Mouse (Mus musculus) ovary, adult 2 months (tissue): ENCODE data around the gene Arhgdia. TPM values are rescaled to one million over a fixed set of nuclear protein-coding genes. Genes with fewer than 3 reads are reported as not detected.

ENCODE experiments used
- polyA plus RNA-seq: library from polyadenylated mRNA; depleted of rRNA; stranded (reverse); fragments of >200 nt; gene quantifications from 2 replicates; pipeline ENCODE4 v1.2.3, GENCODE M21; 2012; rRNA removed

Gene Arhgdia
- polyA plus RNA-seq = 779 and 887 TPM in 2 replicates

DNA sequence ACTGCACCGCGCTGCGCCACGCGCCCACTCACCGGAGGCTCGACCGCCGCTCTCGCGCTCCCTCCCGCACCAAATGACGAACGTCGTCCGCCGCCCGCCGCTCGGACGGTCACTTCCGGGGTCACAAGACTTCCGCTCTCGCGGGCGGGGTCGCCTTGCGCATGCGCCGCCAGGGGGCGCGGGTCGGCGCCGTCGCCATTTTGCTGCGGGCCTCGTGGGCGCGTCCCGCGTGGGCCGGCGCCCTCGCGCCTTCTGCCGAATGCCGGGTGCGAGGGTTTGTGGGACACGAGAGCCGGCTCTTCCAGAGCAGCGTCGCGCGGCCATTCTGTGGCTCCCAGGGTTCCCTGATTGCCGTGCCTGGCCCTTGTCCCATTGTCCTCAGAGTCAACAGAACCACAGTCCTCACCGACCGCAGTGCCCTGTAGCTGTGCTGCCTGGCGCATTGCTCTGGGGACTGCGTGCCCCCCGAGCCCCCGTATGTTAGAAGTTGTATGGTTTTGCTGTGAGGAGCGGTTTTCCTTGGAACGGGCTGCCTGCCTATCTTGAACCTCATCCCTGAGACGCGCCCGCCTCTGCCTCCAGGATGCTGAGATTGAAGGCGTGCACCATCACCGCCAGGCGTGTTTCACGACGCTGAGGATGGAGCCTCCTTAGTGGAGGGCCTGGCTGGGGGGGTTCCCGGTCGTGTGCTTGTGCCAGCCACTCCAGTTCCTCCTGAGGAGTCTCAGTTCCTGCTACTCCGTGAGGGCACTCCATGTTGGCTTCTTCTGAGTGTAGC lies at the start of gene Arhgdia:
Gene Arhgdia, minus strand, starts transcription at position 135 of the 778 bp plus-strand sequence.

DNA sequence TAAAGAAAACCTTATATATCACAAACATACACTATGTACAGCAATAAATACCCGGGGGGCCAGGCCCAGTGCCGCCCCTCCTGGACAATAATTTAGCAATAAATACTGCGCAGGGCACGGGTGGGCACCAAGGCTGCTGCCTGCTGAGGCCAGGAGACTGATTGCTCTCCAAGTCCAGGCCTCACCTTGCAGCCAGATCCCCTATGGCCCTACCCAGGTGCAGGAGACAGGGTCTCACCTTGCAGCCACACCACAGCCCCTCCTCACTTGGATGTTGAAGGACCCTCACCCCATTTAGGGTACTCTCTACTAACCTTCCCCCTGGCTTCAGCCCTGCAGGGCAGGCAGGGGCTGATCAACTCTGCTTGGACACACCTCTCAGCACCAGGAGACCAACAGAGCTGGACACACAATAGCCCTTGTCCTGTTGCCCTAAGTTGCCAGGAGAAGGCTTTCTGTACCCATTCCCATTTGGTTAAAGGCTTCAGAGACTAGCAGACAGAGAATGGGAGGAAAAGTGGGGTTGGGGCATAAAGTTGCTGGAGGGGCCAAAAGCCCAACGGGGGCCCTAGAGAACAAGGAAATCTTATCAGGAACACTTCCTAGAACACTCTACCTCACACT lies 43.8 kb upstream of the Arhgdia start, which contains the start of gene Sirt7:
Gene Sirt7, minus strand, starts transcription at position 89 of the 624 bp plus-strand sequence.

DNA sequence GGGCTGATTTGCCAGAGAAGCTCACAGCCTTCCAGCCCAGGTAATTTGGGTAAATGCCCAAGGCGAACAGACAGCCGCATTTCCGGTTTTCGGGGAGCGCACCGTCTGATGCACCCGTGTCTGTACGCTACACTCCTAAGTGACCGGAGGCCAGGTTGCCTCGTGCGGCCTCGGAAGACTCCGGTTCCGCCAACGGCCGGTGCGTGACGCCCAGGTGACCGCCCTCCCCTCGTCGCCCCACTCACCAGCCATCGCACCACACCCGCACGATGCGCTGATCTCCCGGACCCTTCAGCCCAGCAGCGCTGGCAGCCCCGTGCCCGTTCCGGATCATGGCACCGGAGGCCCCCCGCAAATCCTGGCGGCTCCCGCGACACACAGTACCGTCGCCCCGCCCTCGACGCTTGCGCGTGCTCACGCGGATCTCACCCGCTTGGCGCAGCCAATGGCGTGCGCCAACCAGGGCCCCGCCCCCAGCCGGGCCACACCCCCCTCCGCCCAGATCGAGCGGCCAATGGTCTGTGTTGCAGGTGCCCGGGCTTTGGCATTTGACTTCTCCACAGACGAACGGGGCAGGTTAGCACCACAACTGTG lies 36.2 kb upstream of the Arhgdia start, which contains the start of gene Pcyt2:
Gene Pcyt2, minus strand, starts transcription at position 418 of the 594 bp plus-strand sequence.

DNA sequence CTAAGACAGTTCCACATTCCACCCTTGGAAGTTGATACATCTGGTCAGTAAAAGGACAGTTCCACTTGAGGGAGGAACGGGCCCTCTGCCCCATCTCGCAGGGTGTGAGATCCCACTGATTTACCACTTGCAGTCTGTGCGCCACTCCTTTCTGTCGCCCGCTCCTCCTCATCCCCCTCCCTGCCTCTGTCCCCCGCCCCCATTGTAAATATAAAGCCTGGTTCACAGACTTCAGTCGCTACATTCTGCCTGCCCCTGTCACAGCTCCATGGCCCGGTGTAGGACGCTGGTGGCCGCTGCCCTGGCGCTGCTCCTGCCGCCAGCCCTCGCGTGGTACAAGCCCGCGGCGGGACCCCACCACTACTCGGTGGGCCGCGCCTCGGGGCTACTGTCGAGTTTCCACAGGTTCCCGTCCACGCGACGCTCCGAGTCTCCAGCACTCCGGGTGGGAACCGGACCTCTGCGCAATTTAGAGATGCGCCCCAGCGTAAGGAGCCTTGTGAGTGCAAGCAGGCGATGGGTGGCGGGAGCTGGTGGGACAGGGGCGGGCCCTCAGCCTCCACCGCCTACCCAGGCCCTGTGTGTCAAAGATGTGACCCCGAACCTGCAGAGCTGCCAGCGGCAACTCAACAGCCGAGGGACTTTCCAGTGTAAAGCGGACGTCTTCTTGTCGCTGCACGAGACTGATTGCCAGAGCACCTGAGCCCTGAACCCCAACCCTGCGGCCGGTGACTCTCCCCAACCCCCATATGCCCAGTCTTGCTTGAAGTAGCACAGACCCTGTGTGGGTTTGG lies 27.0 kb upstream of the Arhgdia start, which contains the start of gene Npb:
Gene Npb, plus strand, starts transcription at position 237 of the 794 bp plus-strand sequence.

DNA sequence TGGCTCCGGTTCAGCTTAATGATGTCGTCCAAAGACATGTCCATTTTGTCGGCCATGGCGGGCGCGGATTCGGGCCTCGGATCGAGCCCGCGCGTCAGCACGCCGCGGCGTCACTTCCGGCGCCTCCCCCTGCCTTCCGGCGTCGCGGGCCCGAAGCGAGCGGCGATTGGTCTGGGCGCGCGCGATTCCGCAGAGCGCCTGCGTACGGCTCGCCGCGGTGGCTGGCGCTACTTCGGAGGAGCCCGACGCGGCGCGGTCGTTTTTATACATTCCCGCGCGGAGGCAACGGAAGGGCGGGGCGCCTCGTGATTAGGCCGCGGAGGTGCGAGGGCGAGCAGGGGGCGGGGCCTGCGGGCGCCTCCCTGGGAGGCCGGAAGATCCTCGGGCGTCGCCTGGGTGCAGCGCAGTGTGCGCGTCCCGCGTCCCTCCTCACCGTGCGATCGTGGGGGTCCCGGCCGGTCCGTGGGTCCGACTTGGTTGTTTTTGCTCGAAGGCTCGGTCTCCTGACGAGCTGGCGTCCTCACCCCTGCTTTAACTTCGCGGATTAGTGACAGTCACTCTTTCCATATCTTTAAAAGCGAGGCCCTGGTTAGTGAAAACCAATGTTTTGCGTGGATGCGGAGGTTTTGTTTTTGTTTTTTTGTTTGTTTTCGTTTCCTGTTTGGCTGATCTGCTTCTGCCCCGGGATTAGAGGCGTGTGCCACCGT lies 17.0 kb upstream of the Arhgdia start, which contains the start of the genes Alyref and Anapc11:
Gene Alyref, minus strand, starts transcription at position 83 of the 707 bp plus-strand sequence.
Gene Anapc11, plus strand, starts transcription at position 139 of the 707 bp plus-strand sequence.

DNA sequence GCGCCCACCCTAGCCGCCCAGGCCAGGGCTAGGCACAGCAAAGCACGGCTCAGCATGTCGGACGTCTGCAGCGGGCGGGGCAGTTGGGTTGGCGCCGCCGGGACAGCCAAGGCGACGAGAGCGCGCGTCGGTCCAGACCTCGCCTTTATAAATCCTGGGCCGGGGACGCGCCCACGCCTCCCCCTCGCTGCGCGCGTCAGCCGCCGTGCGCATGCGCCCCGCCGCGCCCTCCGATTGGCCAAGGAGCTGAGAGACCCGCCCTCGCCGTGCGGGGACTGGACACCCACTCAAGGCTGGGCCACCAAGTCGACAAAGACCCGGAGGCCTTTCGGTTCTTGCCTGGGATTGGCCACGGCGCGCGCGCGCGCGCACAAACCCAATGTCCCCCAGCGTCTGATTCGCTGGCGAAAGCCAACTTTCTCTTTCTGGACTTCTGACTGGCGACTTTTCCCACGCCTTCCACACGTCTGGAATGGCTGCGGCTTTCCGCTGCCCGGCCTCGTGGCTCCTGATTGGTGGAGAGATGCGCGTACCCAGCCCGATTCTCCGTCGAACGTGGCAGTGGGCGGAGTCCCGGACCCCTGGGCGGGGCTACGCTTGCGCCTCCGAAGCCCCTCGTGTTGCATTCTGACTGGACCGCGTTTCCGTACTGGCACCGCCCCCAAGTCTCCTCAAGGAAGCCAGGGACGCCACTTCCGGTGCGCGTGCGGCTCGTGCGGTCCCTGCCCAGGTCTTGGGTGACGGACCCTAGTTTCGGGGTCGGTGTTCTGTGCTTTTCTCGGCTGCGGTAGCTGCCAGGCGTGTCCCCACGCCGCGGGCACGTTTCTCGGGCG lies 8.5 kb downstream of the Arhgdia start, which contains the start of gene P4hb:
Gene P4hb, minus strand, starts transcription at position 502 of the 833 bp plus-strand sequence.

DNA sequence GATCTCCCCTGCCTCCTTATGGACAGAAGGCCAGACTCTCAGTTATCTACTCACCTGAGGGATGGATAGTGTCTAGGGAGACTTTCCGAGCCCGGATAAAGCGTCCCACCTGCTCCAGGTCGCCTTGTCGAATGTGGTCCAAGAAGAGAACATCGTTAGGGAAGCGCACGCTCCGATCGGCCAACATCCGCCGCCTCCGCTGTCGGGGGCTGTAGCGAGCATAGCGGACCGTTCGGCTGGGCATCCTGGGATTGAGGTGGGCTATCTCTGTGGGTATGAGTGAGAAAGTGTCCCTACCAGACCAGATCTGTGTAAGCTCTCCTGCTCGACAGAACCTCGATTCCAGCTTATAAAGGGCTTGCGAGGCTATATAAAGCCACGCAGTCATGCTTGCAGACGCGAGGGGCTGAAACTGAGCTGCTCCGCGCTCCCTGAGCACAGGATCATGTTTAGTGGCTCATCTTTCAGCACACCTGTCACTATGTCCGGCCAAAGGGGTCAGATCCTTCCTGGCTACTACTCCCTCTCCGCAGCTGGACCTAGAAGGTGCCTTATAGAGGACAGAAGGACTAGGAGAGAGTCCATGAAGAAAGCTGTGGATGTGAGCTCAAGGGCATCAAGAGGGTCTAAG lies 30.5 kb downstream of the Arhgdia start, which contains the start of gene Ppp1r27:
Gene Ppp1r27, minus strand, starts transcription at position 323 of the 631 bp plus-strand sequence.

DNA sequence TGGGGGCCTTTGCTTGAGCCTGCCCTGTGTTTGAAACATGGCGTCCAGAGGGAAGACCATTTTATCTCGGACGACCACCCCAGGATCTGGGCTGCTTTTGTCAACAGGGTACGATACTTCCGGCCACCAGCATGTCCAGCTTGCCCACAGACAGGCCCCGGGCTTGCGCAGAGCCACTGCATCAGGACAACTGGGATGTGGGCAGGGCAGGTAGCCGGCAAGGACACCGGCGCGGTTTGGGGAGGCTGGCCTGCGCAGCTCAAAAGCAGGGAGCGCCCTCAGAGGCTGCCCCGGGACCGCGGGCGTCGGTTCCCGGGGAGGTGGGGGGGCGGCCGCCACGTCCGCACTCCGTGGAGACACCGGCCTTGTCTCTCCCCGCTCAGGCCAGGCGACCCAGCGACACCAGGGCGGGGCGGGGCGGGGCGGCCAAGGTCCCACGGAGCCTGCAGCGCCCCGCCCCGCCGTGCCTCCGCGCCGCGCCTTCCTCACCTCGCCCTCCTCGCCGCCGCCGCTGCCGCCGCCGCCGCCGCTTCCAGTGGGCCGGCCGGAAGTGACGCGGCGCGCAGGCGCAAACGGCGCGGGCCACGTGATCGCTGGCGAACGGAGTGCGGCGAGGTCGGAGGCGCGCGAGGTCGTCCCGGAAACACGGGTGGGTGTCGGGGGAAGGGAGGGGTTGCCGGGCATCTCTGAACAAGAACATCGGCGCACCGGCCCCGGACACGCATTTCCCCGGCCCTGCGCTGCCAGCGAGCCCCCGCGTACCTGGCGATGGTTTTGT lies 32.1 kb downstream of the Arhgdia start, which contains the start of gene Mcrip1:
Gene Mcrip1, minus strand, starts transcription at position 560 of the 778 bp plus-strand sequence.

DNA sequence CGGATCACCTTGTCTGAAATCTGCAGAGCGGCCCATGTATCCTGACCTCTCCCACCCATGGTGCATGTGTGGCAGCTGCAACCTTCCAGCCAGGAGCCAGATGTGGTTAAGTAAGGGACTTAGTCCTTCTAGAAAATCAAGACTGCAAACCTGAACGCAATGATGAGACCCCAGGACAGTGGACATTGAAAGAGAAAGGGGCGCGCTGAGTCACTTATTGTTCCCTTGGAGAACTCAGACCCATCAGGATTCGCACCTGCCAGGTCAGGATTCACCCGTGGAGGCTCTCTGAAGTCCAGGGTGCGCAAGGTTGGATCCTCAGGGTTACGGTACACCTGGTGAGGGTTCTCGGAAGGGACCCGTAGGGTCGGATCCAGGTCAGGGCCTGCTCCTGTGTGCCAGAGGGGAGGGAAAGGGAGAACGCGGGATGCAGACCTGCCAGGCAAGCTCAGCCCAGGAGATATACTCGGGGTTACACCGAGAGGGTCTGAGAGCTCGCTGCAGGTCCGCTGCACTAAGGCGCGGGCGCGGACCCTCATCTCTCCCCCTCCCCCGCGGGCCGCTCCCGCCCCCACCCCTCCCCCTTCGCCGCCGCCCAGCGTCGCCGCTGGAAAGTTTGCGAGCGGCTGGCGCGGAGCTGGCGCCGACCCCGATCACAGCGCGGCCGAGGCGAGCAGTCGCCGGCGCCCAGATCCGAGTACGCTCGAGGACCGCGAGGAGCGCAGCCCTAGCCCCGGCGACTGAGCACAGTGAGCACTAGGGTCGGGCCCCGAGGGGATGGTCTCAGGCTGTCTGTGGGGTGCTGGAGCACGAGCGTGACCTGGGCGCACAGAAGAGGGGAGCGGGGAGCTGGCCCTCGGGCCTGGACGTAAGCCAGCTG lies 51.1 kb downstream of the Arhgdia start, which contains the start of gene Gcgr:
Gene Gcgr, plus strand, starts transcription at position 615 of the 880 bp plus-strand sequence.

Other genes with a start within 250 kb of the Arhgdia start
- gene Actg1, start 233.1 kb downstream of the Arhgdia start, polyA plus RNA-seq = 1,216 and 1,304 TPM in 2 replicates
- gene Fscn2, start 220.1 kb downstream of the Arhgdia start, polyA plus RNA-seq = 0.22 and 0.51 TPM in 2 replicates
- gene Faap100, start 202.9 kb downstream of the Arhgdia start, polyA plus RNA-seq = 110 and 134 TPM in 2 replicates
- 106 and 121 TPM in 2 replicates for gene Nploc4, start 143.9 kb downstream of the Arhgdia start, polyA plus RNA-seq
- gene Tspan10, start 139.0 kb downstream of the Arhgdia start, polyA plus RNA-seq = 0.13 TPM in 1 of 2 replicates, not detected in the other
- 1.1 and 1.2 TPM in 2 replicates for gene Pde6g, start 128.1 kb downstream of the Arhgdia start, polyA plus RNA-seq
- gene Oxld1, start 123.6 kb downstream of the Arhgdia start, polyA plus RNA-seq = 30.5 and 34.8 TPM in 2 replicates
- 13.1 and 17.5 TPM in 2 replicates for gene Ccdc137, start 123.5 kb downstream of the Arhgdia start, polyA plus RNA-seq
- gene Arl16, start 114.0 kb downstream of the Arhgdia start, polyA plus RNA-seq = 31.1 and 35.0 TPM in 2 replicates
- 115 and 155 TPM in 2 replicates for gene Mrpl12, start 97.0 kb downstream of the Arhgdia start, polyA plus RNA-seq
- gene Slc25a10, start 89.8 kb downstream of the Arhgdia start, polyA plus RNA-seq = 226 and 229 TPM in 2 replicates
- gene Gcgr, start 50.9 kb downstream of the Arhgdia start, polyA plus RNA-seq = 2.3 and 3.3 TPM in 2 replicates
- 185 and 195 TPM in 2 replicates for gene Mcrip1, start 31.9 kb downstream of the Arhgdia start, polyA plus RNA-seq
- not detected in 2 replicates for gene Ppp1r27, start 30.5 kb downstream of the Arhgdia start, polyA plus RNA-seq
- 355 TPM in 2 replicates for gene P4hb, start 8.4 kb downstream of the Arhgdia start, polyA plus RNA-seq
- 30.8 and 42.7 TPM in 2 replicates for gene Alyref, start 16.7 kb upstream of the Arhgdia start, polyA plus RNA-seq
- 189 and 219 TPM in 2 replicates for gene Anapc11, start 16.8 kb upstream of the Arhgdia start, polyA plus RNA-seq
- 2.6 and 4.4 TPM in 2 replicates for gene Npb, start 26.9 kb upstream of the Arhgdia start, polyA plus RNA-seq
- gene Pcyt2, start 36.3 kb upstream of the Arhgdia start, polyA plus RNA-seq = 279 and 305 TPM in 2 replicates
- gene Sirt7, start 43.6 kb upstream of the Arhgdia start, polyA plus RNA-seq = 77.5 and 98.2 TPM in 2 replicates
- 75.0 and 78.0 TPM in 2 replicates for gene Mafg, start 52.0 kb upstream of the Arhgdia start, polyA plus RNA-seq
- gene Pycr1, start 62.1 kb upstream of the Arhgdia start, polyA plus RNA-seq = 10.8 and 14.3 TPM in 2 replicates
- 0.18 TPM in 1 of 2 replicates, not detected in the other for gene Myadml2, start 66.5 kb upstream of the Arhgdia start, polyA plus RNA-seq
- gene Notum, start 79.6 kb upstream of the Arhgdia start, polyA plus RNA-seq = 12.7 and 13.6 TPM in 2 replicates
- gene Aspscr1, start 91.3 kb upstream of the Arhgdia start, polyA plus RNA-seq = 130 and 142 TPM in 2 replicates
- gene Cenpx, start 132.1 kb upstream of the Arhgdia start, polyA plus RNA-seq = 57.2 and 79.0 TPM in 2 replicates
- 97.4 and 99.6 TPM in 2 replicates for gene Lrrc45, start 132.3 kb upstream of the Arhgdia start, polyA plus RNA-seq
- gene Rac3, start 139.8 kb upstream of the Arhgdia start, polyA plus RNA-seq = 54.5 and 76.4 TPM in 2 replicates
- 317 and 369 TPM in 2 replicates for gene Dcxr, start 145.7 kb upstream of the Arhgdia start, polyA plus RNA-seq
- 193 and 267 TPM in 2 replicates for gene Cbr2, start 150.5 kb upstream of the Arhgdia start, polyA plus RNA-seq
- 0.31 and 7.3 TPM in 2 replicates for gene Hmga1b, start 181.2 kb upstream of the Arhgdia start, polyA plus RNA-seq
- gene Rfng, start 202.6 kb upstream of the Arhgdia start, polyA plus RNA-seq = 74.0 and 77.8 TPM in 2 replicates
- 283 and 304 TPM in 2 replicates for gene Gps1, start 202.6 kb upstream of the Arhgdia start, polyA plus RNA-seq
- 54.8 and 64.2 TPM in 2 replicates for gene Dus1l, start 214.8 kb upstream of the Arhgdia start, polyA plus RNA-seq
- 1,315 and 1,722 TPM in 2 replicates for gene Fasn, start 242.9 kb upstream of the Arhgdia start, polyA plus RNA-seq